Mouse (Mus musculus): ENCODE data around the gene Clrn2. TPM values are rescaled to one million over a fixed set of nuclear protein-coding genes. Genes with fewer than 3 reads are reported as not detected.
A peak's percentile ranks its signal among the peaks of the same experiment; 100 is the strongest.

Clrn2 gene
- total and polyA plus RNA-seq, 2 experiments from 2014 or later: 0.36 TPM; not detected in 1

DNA sequence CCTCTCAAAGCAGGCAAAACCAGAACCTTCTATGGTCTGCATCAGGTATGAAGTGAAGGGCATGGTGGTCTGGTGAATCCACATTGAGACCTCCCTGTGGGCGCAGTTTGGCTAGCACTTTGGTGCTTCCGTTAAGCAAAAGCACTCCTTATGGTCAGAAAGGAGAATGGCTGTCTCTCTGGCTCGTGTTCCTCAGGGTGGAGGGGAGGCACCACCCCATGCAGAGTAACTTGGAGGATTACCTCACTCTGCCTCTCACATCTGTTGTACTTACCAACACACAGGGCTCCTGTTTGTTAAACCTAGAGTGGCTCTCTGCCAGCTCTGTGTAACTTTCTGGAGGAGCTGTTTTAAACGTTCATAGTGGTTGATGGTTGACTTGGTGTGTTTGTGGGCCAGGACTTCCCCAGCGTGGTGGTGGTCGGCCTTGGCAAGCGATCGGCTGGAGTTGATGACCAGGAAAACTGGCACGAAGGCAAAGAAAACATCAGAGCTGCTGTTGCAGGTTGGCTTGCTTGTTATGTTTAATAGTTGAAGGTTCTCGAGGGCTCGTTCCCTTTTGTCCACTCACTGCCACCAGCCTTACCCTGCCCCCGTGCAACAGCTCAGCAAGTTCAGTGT is 43.5 kb downstream of the Clrn2 start:
- Histone ChIP-seq H3K4me3 (ENCODE audit: low read length) (no peak overlapping the region), H3K36me3 (ENCODE audit: insufficient read depth, low read length) (peaks cover 22% of the 10 kb centered on the region), H3K4me1 (ENCODE audit: insufficient read depth, low read length) (0 out of 2 replicates have a peak, but pooled peaks cover 9% of the 10 kb centered on the region), H3K27ac (no peak overlapping the region), H3K9me3 (ENCODE audit: low read length) (no peaks in the 10 kb centered on the region), H3K9ac (replicated peaks; ENCODE audit: low read length) (no peak overlapping the region), H3K27me3 (ENCODE audit: insufficient read depth, low read length) (no peaks in the 10 kb centered on the region), H3K4me2 (ENCODE audit: low read depth, low read length) (no peak overlapping the region)
- DNase-seq (ENCODE audit: low spot score) (no peak), ATAC-seq (no peak)
- WGBS: 71% methylated on average over 12 of the region's 12 CpGs
- no peak for TF ChIP-seq CTCF (IDR thresholded peaks at IDR 0.05; ENCODE audit: low read depth)

DNA sequence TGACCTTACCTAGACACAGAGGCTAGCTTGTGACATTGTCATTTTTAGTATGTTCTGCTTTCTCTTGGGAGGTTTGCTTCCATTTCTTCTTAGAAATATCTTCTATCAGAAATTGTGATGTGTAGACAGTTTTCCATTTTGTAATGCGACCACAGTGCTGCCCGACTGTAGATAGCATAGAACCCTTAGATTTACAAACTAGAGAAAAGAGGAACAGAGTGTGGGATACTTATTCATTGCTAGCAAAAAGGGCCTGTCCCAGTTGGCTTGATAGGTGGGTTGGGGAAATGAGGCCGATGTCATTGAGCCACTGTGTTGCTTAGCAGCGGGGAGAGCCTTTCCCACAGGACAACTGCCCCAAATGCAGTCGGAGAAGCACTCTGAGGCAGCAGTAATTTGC is 44.0 kb downstream of the Clrn2 start:
- ATAC-seq: no peak
- no peaks in the 10 kb centered on the region for H3K27me3 ChIP-seq (ENCODE audit: insufficient read depth, low read length)
- no peak for DNase-seq (ENCODE audit: low spot score)
- 87% methylated on average over 5 of the region's 5 CpGs for WGBS
- peaks cover 24% of the 10 kb centered on the region for H3K36me3 ChIP-seq (ENCODE audit: insufficient read depth, low read length)
- H3K4me1 ChIP-seq (ENCODE audit: insufficient read depth, low read length): 0 out of 2 replicates have a peak, but pooled peaks cover 9% of the 10 kb centered on the region
- no peak overlapping the region for H3K9ac ChIP-seq (replicated peaks; ENCODE audit: low read length)
- no peak overlapping the region for H3K27ac ChIP-seq
- H3K4me3 ChIP-seq (ENCODE audit: low read length): no peak overlapping the region
- H3K9me3 ChIP-seq (ENCODE audit: low read length): no peaks in the 10 kb centered on the region
- no peak for TF ChIP-seq CTCF (IDR thresholded peaks at IDR 0.05; ENCODE audit: low read depth)
- no peak overlapping the region for H3K4me2 ChIP-seq (ENCODE audit: low read depth, low read length)

DNA sequence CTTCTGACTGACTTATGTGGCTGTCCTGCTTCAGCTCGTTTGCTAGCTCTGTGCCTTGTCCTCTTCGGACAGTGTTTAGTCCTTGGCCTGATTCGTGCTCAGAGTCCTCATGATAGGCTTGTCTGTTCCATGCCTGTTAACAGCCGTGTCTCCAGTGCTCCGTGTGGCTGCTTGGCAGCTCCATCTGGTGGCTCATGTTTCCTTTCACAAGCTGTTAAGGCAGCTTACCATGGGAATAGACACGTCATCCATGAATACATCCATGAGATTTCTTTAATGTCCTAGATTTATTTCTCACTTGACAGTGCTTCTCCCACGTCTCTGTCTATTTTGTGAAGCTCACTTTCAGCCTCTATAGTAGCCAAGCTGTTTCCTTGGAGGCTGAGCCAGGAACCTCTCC is 56.5 kb downstream of the Clrn2 start:
- Histone ChIP-seq H3K4me3 (ENCODE audit: low read length) (no peak overlapping the region), H3K27ac (no peak overlapping the region), H3K9ac (replicated peaks; ENCODE audit: low read length) (no peak overlapping the region), H3K9me3 (ENCODE audit: low read length) (no peaks in the 10 kb centered on the region), H3K27me3 (ENCODE audit: insufficient read depth, low read length) (no peaks in the 10 kb centered on the region), H3K4me1 (ENCODE audit: insufficient read depth, low read length) (no peaks in the 10 kb centered on the region), H3K4me2 (ENCODE audit: low read depth, low read length) (no peak overlapping the region), H3K36me3 (ENCODE audit: insufficient read depth, low read length) (peaks cover 28% of the 10 kb centered on the region; the same call in 1 of the 2 replicates)
- ATAC-seq: no peak
- TF ChIP-seq CTCF (IDR thresholded peaks at IDR 0.05; ENCODE audit: low read depth): peak; percentile 46
- 72% methylated on average over 7 of the region's 7 CpGs for WGBS
- DNase-seq (ENCODE audit: low spot score): peak; percentile 35

DNA sequence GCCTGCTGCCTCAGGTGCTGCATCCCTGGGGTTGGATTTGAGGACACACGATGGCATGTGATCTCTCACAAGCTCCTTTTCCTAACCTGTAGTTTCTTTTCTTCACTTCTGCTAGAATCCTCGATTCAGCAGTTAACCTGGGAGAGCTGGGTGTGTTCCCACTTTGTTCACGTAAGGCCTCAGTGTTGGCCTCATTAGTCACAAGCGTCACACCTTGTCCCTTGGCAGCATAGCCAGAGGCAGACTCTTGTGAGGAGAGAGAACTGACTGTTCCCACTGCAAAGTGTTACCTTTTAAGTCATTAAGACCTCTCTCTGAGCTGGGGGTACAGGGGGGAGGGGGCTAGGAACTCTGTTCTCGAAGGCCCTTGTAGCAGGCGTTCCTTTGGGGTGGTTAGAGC is 59.4 kb downstream of the Clrn2 start:
- H3K4me3 ChIP-seq (ENCODE audit: low read length): no peak overlapping the region
- H3K27ac ChIP-seq: no peak overlapping the region
- H3K9ac ChIP-seq (replicated peaks; ENCODE audit: low read length): no peak overlapping the region
- no peak for ATAC-seq
- peaks cover 9% of the 10 kb centered on the region; the same call in 1 of the 2 replicates for H3K36me3 ChIP-seq (ENCODE audit: insufficient read depth, low read length)
- DNase-seq (ENCODE audit: low spot score): no peak
- H3K27me3 ChIP-seq (ENCODE audit: insufficient read depth, low read length): no peaks in the 10 kb centered on the region
- TF ChIP-seq CTCF (IDR thresholded peaks at IDR 0.05; ENCODE audit: low read depth): no peak
- H3K4me1 ChIP-seq (ENCODE audit: insufficient read depth, low read length): no peaks in the 10 kb centered on the region
- no peak overlapping the region for H3K4me2 ChIP-seq (ENCODE audit: low read depth, low read length)
- no peaks in the 10 kb centered on the region for H3K9me3 ChIP-seq (ENCODE audit: low read length)
- WGBS: 94% methylated on average over 6 of the region's 6 CpGs

DNA sequence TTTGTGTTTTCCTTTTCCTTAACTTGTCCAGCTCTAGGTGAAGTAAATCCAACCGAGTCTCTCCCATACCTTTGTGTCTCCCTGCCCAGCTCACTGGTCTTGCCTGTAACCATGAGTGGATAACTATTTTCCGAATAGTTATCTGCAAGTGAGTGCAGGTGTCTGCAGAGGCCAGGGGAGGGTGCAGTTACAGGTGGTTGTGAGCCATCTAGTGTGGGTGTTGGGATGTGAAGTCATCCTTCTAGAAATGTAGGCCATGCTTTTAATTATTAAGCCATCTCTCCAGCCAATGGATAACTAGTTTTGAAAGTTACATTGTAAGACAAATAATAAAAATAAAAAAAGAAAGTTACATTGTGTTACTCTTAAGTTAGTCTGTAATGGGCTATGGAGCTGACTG is 60.0 kb downstream of the Clrn2 start:
- DNase-seq (ENCODE audit: low spot score): no peak
- Histone ChIP-seq H3K36me3 (ENCODE audit: insufficient read depth, low read length) (peaks cover 9% of the 10 kb centered on the region; the same call in 1 of the 2 replicates), H3K27ac (no peak overlapping the region), H3K4me2 (ENCODE audit: low read depth, low read length) (no peak overlapping the region), H3K9me3 (ENCODE audit: low read length) (no peaks in the 10 kb centered on the region), H3K9ac (replicated peaks; ENCODE audit: low read length) (no peak overlapping the region), H3K4me1 (ENCODE audit: insufficient read depth, low read length) (no peaks in the 10 kb centered on the region), H3K4me3 (ENCODE audit: low read length) (no peak overlapping the region), H3K27me3 (ENCODE audit: insufficient read depth, low read length) (no peaks in the 10 kb centered on the region)
- WGBS: 96% methylated on average over 2 of the region's 2 CpGs
- TF ChIP-seq CTCF (IDR thresholded peaks at IDR 0.05; ENCODE audit: low read depth): no peak
- no peak for ATAC-seq

Other genes starting within 250 kb of the Clrn2 start
- 56.4 and 58.1 TPM in 2 replicates for gene Qdpr, start 3.5 kb upstream of the Clrn2 start, total RNA-seq (2014; rRNA removed)
- 160 and 165 TPM in 2 replicates for gene Qdpr, start 3.5 kb upstream of the Clrn2 start, polyA plus RNA-seq (2015; fragmentation: Nextera tagmentation; extraction: Ambion mirVana)
- gene Lap3, start 39.6 kb downstream of the Clrn2 start, total RNA-seq (2014; rRNA removed): 21.9 and 24.3 TPM in 2 replicates
- gene Lap3, start 39.6 kb downstream of the Clrn2 start, polyA plus RNA-seq (2015; fragmentation: Nextera tagmentation; extraction: Ambion mirVana): 36.2 and 36.5 TPM in 2 replicates
- 27.7 and 71.0 TPM in 2 replicates for gene Med28, start 66.5 kb downstream of the Clrn2 start, total RNA-seq (2014; rRNA removed)
- gene Med28, start 66.5 kb downstream of the Clrn2 start, polyA plus RNA-seq (2015; fragmentation: Nextera tagmentation; extraction: Ambion mirVana): 222 and 232 TPM in 2 replicates
- 15.1 and 16.2 TPM in 2 replicates for gene Fam184b, start 185.9 kb downstream of the Clrn2 start, total RNA-seq (2014; rRNA removed)
- gene Fam184b, start 185.9 kb downstream of the Clrn2 start, polyA plus RNA-seq (2015; fragmentation: Nextera tagmentation; extraction: Ambion mirVana): 14.8 and 15.3 TPM in 2 replicates
- 4.3 and 6.5 TPM in 2 replicates for gene Ncapg, start 216.2 kb downstream of the Clrn2 start, total RNA-seq (2014; rRNA removed)
- gene Ncapg, start 216.2 kb downstream of the Clrn2 start, polyA plus RNA-seq (2015; fragmentation: Nextera tagmentation; extraction: Ambion mirVana): 6.4 and 7.8 TPM in 2 replicates

Data from hindbrain, postnatal 0 days (tissue).